Mouse (Mus musculus): ENCODE measurements around the gene Fbxl7.
A peak's percentile ranks its signal among the peaks of the same experiment; 100 is the strongest.

Fbxl7 gene

DNA sequence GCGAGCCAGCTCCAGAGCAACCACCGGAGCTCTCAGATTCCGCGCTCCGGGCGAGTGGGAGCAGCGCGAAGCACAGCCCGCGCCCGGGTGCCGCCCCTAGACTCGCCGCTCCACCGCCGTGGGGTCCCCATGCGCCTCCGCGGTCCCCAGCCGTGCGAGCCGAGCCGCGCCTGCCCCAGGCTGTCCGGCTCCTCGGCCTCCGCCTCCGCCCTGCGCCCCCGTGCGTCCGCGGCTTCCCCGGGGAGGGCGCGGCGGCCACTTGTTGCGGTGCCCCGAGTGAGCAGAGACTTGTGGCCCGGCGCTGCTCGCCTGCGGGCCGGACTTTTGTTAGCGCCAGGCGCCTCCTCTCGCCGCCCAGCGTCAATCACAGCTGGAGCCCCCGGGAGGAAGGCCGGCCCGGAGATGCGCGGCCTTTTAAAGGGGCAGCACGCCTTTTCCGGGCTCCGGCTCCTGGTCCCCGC, at the start of gene Fbxl7:
Gene Fbxl7 (minus strand): TSS at position 330 of the 461 bp plus-strand sequence.
- peak; percentile 88 to 89 for DNase-seq (ENCODE audit: low spot score in 2 of 2)

DNA sequence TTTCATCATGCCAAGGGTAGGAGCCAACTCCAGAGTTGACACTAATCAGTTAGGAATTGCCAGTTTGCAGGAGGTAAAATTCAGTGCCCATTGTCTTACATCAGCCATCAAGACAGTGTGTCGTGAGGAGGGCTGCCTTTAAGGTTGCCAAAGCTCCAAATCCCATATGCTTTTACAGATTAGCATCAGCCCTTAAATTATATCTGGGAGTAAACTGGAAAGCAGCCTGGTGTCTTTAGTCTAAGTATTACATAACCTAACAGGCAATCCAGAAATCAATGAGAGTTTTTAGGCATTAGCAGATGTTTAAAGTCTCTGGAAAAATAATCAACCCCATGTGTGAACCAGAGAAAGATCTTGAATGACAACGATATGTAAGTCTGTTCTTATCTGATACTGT, 26.6 kb upstream of the Fbxl7 start:
- DNase-seq (ENCODE audit: low spot score in 2 of 2): no peak

DNA sequence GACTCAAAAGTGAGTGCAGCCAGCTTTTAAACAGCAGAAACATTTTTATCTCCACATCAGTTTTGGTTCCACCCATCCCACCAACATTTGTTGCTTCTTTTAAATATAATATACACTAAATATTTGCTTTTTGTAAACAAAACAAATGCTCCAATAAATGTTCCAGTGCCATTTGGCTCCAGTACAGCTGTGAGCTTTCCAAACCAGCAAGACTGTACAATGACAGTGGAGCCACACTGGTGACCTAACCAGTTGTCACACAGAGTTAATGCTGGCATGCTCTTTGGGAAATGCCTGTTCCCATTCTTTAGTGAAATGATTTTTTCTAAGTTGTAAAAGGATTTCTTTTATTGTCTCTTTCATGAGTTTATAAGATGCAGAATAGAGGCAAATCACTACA, 18.0 kb upstream of the Fbxl7 start:
- DNase-seq (ENCODE audit: low spot score in 2 of 2): no peak

DNA sequence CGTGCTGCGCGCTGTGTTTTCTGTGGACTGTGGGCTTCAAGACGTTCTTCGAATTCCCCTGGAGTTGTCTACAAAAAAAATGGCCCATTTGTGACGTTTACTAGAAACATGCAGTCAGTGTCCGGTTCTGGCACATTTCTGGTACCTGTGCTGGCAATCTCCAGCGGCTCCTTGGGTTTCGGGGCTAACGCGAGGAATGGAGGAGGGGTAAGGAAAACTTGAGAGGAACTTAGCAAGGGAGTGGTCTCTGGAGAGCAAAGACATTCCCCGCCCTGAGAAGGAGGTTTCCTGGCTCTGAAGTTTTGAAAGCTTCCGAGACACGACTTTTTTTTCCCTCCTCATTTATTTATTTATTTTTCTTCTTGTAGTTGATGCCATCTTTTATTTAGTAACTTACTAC, 381 bp upstream of the Fbxl7 start:
- no peak for DNase-seq (ENCODE audit: low spot score in 2 of 2)

DNA sequence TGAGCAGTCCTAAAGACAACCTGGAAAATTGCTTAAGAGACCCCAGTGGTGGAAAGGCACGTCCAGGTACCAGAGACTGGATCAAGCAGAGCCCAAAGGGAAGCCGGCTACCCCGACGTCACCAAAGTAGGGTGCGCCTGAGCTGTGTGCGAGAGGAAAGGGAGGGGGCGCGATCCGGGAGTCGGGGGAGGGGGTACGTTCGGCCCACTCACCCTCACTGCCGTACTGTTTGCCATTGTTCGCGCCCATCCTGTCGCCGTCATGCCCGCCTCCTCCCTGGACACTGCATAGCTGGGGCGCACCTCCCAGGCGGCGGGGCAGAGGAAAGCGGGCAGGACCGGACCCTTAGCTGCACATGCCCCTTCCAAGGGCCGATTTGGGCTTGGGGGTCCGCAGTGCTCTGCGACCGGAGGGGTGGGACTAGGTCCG, 565 bp downstream of the Fbxl7 start:
- DNase-seq (ENCODE audit: low spot score in 2 of 2): peak; percentile 38 to 50

GRCm38 (mm10) chr15:26894031-26894655, 1.2 kb downstream of the Fbxl7 start:
- DNase-seq (ENCODE audit: low spot score in 2 of 2): peak; percentile 63

GRCm38 (mm10) chr15:26893136-26893535, 2.2 kb downstream of the Fbxl7 start:
- DNase-seq (ENCODE audit: low spot score in 2 of 2): no peak

GRCm38 (mm10) chr15:26889971-26890370, 5.4 kb downstream of the Fbxl7 start:
- no peak for DNase-seq (ENCODE audit: low spot score in 2 of 2)

- DNase-seq (ENCODE audit: low spot score in 2 of 2): no peak
These were observed 7.2 kb downstream of the Fbxl7 start for GRCm38 (mm10) chr15:26888170-26888569.

DNA sequence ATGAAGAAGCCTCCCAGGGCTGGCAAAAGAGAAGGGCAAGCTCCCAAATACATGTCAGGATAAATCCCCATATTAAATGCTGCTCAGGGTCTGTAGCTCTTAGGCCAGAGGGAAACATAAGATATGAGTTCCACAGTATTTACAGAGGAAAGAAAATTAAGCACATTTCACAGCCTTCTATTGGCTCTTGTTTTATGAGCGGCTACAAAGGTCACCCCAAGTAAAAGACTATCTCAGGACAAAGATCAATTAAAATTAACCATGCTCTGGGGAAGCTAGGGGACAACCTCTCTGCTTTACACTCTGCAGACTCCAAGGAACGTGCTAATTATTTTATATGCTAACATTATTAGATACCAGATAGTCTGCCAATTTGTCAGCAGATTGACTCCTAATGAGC, 9.4 kb downstream of the Fbxl7 start:
- DNase-seq (ENCODE audit: low spot score in 2 of 2): no peak

- DNase-seq (ENCODE audit: low spot score in 2 of 2): no peak
These were observed 15.0 kb downstream of the Fbxl7 start for GRCm38 (mm10) chr15:26880212-26880956.

DNA sequence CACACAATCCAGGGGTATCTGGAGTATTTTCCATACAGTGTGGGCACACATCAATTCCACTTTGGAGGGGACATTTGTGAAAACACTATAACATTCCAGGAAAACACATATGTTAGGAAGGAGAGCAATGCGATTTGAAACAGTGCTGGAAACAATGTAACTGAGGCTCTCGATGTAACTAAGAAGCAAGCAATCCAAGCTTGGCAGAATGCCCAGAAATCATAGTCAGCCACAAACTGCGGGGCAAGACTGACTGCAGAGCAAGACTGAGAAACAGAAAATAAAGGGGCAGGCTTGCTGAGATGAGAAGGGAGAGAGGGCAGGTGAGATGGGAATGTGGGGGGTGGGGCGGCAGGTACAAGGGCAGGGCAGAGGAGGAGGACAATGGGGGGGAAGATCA, 19.7 kb downstream of the Fbxl7 start:
- DNase-seq (ENCODE audit: low spot score in 2 of 2): peak; percentile 21 to 60

GRCm38 (mm10) chr15:26872234-26872633, 23.1 kb downstream of the Fbxl7 start:
- no peak for DNase-seq (ENCODE audit: low spot score in 2 of 2)

GRCm38 (mm10) chr15:26869197-26869596, 26.2 kb downstream of the Fbxl7 start:
- no peak for DNase-seq (ENCODE audit: low spot score in 2 of 2)

DNA sequence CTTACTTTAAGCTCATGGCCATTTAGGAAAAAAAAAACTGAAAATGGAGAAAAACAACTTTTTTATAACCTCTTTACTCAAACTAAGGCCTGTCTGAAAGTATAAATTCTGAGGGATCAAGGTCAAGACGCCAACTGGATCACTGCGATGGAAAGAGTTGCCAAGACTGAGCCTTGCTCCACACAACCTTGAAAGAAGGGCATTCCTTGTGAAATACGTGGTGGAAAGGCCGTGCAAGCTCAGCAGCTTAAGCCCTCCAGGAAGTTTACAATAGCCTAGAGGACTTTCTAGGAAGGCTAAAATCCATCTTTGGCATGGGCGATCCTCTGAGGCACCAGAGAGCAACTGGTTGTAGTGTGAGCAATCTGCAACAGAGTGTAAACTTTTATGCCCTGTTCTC, 27.9 kb downstream of the Fbxl7 start:
- no peak for DNase-seq (ENCODE audit: low spot score in 2 of 2)

DNA sequence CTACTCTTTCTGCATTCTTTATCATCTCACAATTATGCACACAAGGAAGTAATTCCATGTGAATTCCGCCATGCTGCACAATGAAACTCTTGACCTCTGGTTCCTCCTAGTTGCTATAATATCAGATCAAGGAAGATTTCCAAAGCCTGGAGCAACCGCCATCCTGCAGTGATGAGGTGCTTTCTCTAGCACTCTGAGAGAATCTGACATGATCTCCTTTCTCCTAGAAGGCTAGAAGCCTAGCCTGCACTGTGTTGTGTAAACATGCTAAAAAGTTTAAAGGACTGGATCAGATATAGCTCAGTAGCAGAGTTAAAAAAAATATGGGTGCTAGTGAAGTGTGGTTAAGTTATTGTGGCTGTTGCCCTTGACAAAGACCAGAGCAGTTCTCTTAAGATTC, 33.2 kb downstream of the Fbxl7 start:
- no peak for DNase-seq (ENCODE audit: low spot score in 2 of 2)

DNA sequence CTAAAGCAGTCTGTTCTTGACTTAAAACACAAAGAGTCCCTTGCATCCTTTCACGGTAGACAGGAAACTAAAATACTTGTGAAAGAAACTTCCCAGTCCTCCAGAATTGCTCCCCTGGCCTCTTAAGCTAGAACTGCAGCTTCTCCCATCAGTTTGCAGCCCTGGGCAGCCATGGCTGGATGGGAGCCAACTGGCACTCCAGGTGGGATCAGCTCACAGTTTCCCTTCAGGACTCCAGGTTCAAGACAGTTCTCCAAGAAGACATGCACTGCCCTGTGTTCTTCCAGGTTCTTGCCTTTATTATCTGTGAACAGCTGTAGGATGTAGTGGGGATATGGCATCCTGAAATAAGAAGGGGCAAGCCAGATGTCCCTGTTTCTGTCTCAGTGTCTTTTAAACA, 45.8 kb downstream of the Fbxl7 start:
- no peak for DNase-seq (ENCODE audit: low spot score in 2 of 2)

DNA sequence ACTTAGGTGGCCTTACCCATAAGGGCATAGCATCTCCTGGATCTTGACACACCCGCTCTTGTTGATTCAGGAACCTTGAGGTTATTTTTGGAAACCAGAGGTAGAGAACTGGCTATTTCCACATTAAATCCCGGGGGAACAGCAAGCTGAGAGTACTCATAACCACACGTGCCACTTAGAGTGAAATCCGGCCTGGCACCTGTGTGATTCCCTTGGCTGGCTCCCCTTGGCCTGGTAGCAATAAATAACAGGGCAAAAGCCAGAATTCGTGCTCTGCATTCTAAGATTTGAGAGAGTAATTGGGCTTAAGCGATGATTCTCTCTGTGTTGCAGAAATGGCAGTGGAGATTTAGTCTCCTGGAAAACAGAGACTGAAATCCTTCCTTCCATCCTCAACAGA, 53.2 kb downstream of the Fbxl7 start:
- DNase-seq (ENCODE audit: low spot score in 2 of 2): no peak

GRCm38 (mm10) chr15:26838386-26838785, 57.0 kb downstream of the Fbxl7 start:
- no peak for DNase-seq (ENCODE audit: low spot score in 2 of 2)

- DNase-seq (ENCODE audit: low spot score in 2 of 2): no peak
These were observed 58.2 kb downstream of the Fbxl7 start for GRCm38 (mm10) chr15:26837200-26837599.

DNA sequence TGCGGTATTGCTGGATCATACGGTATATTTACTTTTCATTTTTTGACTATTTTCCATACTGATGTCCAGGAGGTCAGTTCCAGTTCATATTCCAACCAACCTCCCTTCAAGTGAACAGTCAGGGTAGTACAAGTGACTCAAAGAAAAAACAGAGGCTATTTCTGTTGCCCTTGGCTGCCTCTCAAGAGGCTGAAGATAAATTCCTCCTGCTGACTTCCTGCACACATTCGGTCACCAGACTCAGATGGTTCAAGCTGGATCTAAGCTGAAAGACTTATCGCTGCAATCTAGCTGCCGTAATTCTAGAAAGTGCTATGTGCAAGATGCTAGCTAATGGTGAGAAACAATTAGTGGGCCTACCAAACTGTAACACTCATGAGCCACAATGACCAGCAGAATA, 61.0 kb downstream of the Fbxl7 start:
- DNase-seq (ENCODE audit: low spot score in 2 of 2): peak; percentile 31 to 39

DNA sequence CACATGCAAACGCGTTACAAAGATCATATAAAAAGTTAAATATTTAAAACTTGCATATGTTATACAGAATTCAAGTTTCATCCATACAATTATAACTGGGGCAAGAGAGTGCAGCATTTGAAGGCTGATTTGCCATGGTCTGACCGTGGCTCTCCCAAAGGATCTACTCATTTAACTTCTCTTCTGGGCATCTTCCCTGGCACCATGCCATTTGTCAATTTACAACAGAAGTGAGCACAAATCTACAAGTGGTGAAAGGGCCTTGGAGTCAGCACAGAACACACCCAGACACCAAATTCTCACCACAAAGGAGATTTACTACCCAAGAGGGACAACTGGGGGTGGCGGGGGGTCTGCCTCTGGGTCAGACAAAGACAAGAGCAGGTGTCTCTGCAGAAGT, 64.2 kb downstream of the Fbxl7 start:
- DNase-seq (ENCODE audit: low spot score in 2 of 2): no peak

- DNase-seq (ENCODE audit: low spot score in 2 of 2): no peak
These were observed 78.4 kb downstream of the Fbxl7 start for GRCm38 (mm10) chr15:26816931-26817330.

Measured in heart, adult 9 months (tissue).